22 mouse cellular contexts compared by ENCODE assay signal in the genomic region with DNA sequence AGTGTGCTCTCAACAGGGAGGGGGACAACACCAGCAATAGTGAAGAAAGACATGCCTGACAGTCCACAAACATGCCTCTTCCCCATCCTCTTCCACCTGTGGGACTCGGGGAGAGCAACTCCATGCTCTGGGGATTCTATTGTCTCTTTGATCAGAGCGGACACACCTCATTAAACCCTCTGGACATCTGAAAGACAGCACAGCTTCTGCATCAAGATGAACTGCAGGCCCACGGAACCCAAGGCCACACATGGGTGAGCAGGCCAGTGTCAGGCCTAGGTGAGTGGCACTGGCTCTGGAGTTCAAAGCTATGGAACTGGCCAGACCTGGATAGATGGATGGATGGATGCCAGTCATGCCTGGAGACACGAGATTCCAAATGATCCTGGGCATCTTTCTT. TPM values are rescaled to one million over a fixed set of nuclear protein-coding genes. Genes with fewer than 3 reads are reported as not detected.
A peak's percentile ranks its signal among the peaks of the same experiment; 100 is the strongest.
DNase-seq lines count a peak whose midpoint lies in the region; ATAC-seq and TF ChIP-seq lines count a peak whose summit lies in the region.
"Had no signal": no experiment of that assay in that cellular context is flagged by ENCODE, and none has a peak within 500 bp of the region (broad histone marks: within the 10 kb centered on the region; RNA-seq: fewer than 3 reads in every experiment).

No protein-coding gene starts in this region.

- no peak overlapping the region for H3K27ac ChIP-seq in kidney, embryonic 14.5 days (ENCODE audit: low read depth, low read length)
- 0 out of 2 replicates have a peak overlapping the region, but pooled peaks have one; percentile 15 for H3K27ac ChIP-seq in kidney, embryonic 15.5 days
- H3K27ac ChIP-seq in kidney, embryonic 16.5 days (ENCODE audit: low read length), result no peak overlapping the region
- no peak overlapping the region for H3K27ac ChIP-seq in kidney, postnatal 0 days

- TF ChIP-seq CTCF in kidney, postnatal 0 days (IDR thresholded peaks at IDR 0.05; ENCODE audit: low read depth), result no peak

- no peaks in the 10 kb centered on the region for H3K9me3 ChIP-seq in kidney, embryonic 14.5 days (ENCODE audit: control insufficient read depth, low read length)
- H3K9me3 ChIP-seq in kidney, embryonic 15.5 days (replicated peaks), result no peaks in the 10 kb centered on the region
- no peaks in the 10 kb centered on the region for H3K9me3 ChIP-seq in kidney, embryonic 16.5 days (ENCODE audit: low read length)
- H3K9me3 ChIP-seq in kidney, postnatal 0 days (replicated peaks; ENCODE audit: low read length), result no peaks in the 10 kb centered on the region
- H3K9me3 ChIP-seq: G1E had no signal

- no peak overlapping the region for H3K9ac ChIP-seq in kidney, embryonic 14.5 days (ENCODE audit: low read depth, low read length)
- no peak overlapping the region for H3K9ac ChIP-seq in kidney, embryonic 15.5 days
- H3K9ac ChIP-seq in kidney, embryonic 16.5 days (replicated peaks; ENCODE audit: low read length), result no peak overlapping the region
- no peak overlapping the region for H3K9ac ChIP-seq in kidney, postnatal 0 days (ENCODE audit: low read depth, low read length)

- no peak overlapping the region for H3K4me3 ChIP-seq in kidney, embryonic 14.5 days (ENCODE audit: low read length)
- no peak overlapping the region for H3K4me3 ChIP-seq in kidney, embryonic 15.5 days (replicated peaks)
- no peak overlapping the region for H3K4me3 ChIP-seq in kidney, embryonic 16.5 days (ENCODE audit: low read length)
- no peak overlapping the region for H3K4me3 ChIP-seq in kidney, postnatal 0 days (replicated peaks; ENCODE audit: low read depth, low read length)

- WGBS in kidney, embryonic 14.5 days, result 19% methylated on average over 4 of the region's 4 CpGs
- 37% methylated on average over 4 of the region's 4 CpGs for WGBS in kidney, embryonic 15.5 days
- whole genome bisulfite sequencing in kidney, embryonic 16.5 days, result 32% methylated on average over 4 of the region's 4 CpGs
- 26% methylated on average over 4 of the region's 4 CpGs for WGBS in kidney, postnatal 0 days

- H3K36me3 ChIP-seq in kidney, embryonic 14.5 days (ENCODE audit: control insufficient read depth, insufficient read depth, low read length), result no peaks in the 10 kb centered on the region
- no peaks in the 10 kb centered on the region for H3K36me3 ChIP-seq in kidney, embryonic 15.5 days
- H3K36me3 ChIP-seq in kidney, embryonic 16.5 days (ENCODE audit: insufficient read depth, low read length), result no peaks in the 10 kb centered on the region
- H3K36me3 ChIP-seq in kidney, postnatal 0 days (ENCODE audit: insufficient read depth, low read length), result no peaks in the 10 kb centered on the region
- H3K36me3 ChIP-seq: G1E had no signal

- ATAC-seq in kidney, embryonic 14.5 days (ENCODE audit: low FRiP score, low TSS enrichment), result peak; percentile 77
- peak; percentile 74 for ATAC-seq in kidney, embryonic 15.5 days (replicated peaks; ENCODE audit: low FRiP score)
- peak; percentile 65 for ATAC-seq in kidney, embryonic 16.5 days (ENCODE audit: low FRiP score, low TSS enrichment)
- no peak; the same call in 1 of the 2 replicates for ATAC-seq in kidney, postnatal 0 days (replicated peaks; ENCODE audit: low FRiP score, low read depth)
- ATAC-seq: activated CD4-positive, CD25-positive, alpha-beta regulatory T cell, adult 4 months; CD4-positive, CD25-positive, alpha-beta regulatory T cell, adult 4 months; Patski had no signal

- 0 out of 2 replicates have a peak, but pooled peaks cover 17% of the 10 kb centered on the region for H3K4me1 ChIP-seq in kidney, embryonic 14.5 days (ENCODE audit: control insufficient read depth, insufficient read depth, low read length)
- H3K4me1 ChIP-seq in kidney, embryonic 15.5 days, result peaks cover 28% of the 10 kb centered on the region
- peaks cover 11% of the 10 kb centered on the region for H3K4me1 ChIP-seq in kidney, embryonic 16.5 days (ENCODE audit: insufficient read depth, low read length)
- peaks cover 6% of the 10 kb centered on the region; the same call in 1 of the 2 replicates for H3K4me1 ChIP-seq in kidney, postnatal 0 days (replicated peaks; ENCODE audit: insufficient read depth, low read length)

- no peaks in the 10 kb centered on the region for H3K27me3 ChIP-seq in kidney, embryonic 14.5 days (ENCODE audit: control insufficient read depth, insufficient read depth, low read length)
- 0 out of 2 replicates have a peak, but pooled peaks cover 4% of the 10 kb centered on the region for H3K27me3 ChIP-seq in kidney, embryonic 15.5 days
- H3K27me3 ChIP-seq in kidney, embryonic 16.5 days (ENCODE audit: insufficient read depth, low read length), result no peaks in the 10 kb centered on the region
- H3K27me3 ChIP-seq in kidney, postnatal 0 days (ENCODE audit: insufficient read depth, low read length), result no peaks in the 10 kb centered on the region

- H3K4me2 ChIP-seq in kidney, embryonic 14.5 days (replicated peaks; ENCODE audit: low read depth, low read length), result no peak overlapping the region
- no peak overlapping the region for H3K4me2 ChIP-seq in kidney, embryonic 15.5 days
- H3K4me2 ChIP-seq in kidney, embryonic 16.5 days (replicated peaks; ENCODE audit: low read depth, low read length), result no peak overlapping the region
- H3K4me2 ChIP-seq in kidney, postnatal 0 days (ENCODE audit: low read length), result no peak overlapping the region

- no peak for DNase-seq in kidney, postnatal 25 days
- DNase-seq in kidney, adult 8-10 months, result no peak
- no peak for DNase-seq in kidney, adult 18-20 months
- peak; percentile 18 for DNase-seq in kidney, postnatal 0 days (ENCODE audit: low spot score)
- DNase-seq in kidney, postnatal 36 days, result no peak
- DNase-seq: adrenal gland, adult 2 months; adrenal gland, adult 8-10 months; adrenal gland, postnatal 10 days; adrenal gland, postnatal 14 days; adrenal gland, postnatal 25 days; adrenal gland, postnatal 36 days; B cell, adult 2 months; cerebellum, adult 11 months; cerebellum, adult 11-12 months had no signal

RNA-seq across cellular contexts. Expression of a gene that starts 9.6 kb away (rescaled TPM):
- 0.77 TPM in 1 of 2 replicates, not detected in the other for polyA plus RNA-seq in kidney, embryonic 14.5 days (2014; fragmentation: Nextera tagmentation; extraction: Ambion mirVana)
- 0.53 and 0.80 TPM in 2 replicates for polyA plus RNA-seq in kidney, embryonic 15.5 days (2015; fragmentation: Nextera tagmentation; extraction: Ambion mirVana)
- polyA plus RNA-seq in kidney, embryonic 16.5 days (2015; fragmentation: Nextera tagmentation; extraction: Ambion mirVana), result 0.37 and 0.78 TPM in 2 replicates
- polyA plus RNA-seq in kidney, postnatal 0 days (2015; fragmentation: Nextera tagmentation; extraction: Ambion mirVana), result 0.37 TPM in 1 of 2 replicates, not detected in the other
- polyA plus RNA-seq: activated CD4-positive, CD25-positive, alpha-beta regulatory T cell, adult 4 months; adrenal gland, adult 2 months; CD4-positive, CD25-positive, alpha-beta regulatory T cell, adult 4 months; G1E; Patski had no signal

RNA-seq across cellular contexts. Expression of a gene that starts 13.2 kb away (rescaled TPM):
- 5,998 and 6,905 TPM in 2 replicates for polyA plus RNA-seq in kidney, embryonic 14.5 days (2014; fragmentation: Nextera tagmentation; extraction: Ambion mirVana)
- polyA plus RNA-seq in kidney, embryonic 15.5 days (2015; fragmentation: Nextera tagmentation; extraction: Ambion mirVana), result 11,555 and 13,702 TPM in 2 replicates
- polyA plus RNA-seq in kidney, embryonic 16.5 days (2015; fragmentation: Nextera tagmentation; extraction: Ambion mirVana), result 10,418 and 11,416 TPM in 2 replicates
- polyA plus RNA-seq in kidney, postnatal 0 days (2015; fragmentation: Nextera tagmentation; extraction: Ambion mirVana), result 2,400 and 2,472 TPM in 2 replicates
- polyA plus RNA-seq: C2C12, Patski had no signal

RNA-seq across cellular contexts. Expression of a gene that starts 22.7 kb away (rescaled TPM):
- polyA plus RNA-seq in kidney, embryonic 14.5 days (2014; fragmentation: Nextera tagmentation; extraction: Ambion mirVana), result 0.69 and 1.6 TPM in 2 replicates
- 2.3 and 2.5 TPM in 2 replicates for polyA plus RNA-seq in kidney, embryonic 15.5 days (2015; fragmentation: Nextera tagmentation; extraction: Ambion mirVana)
- 1.1 and 1.5 TPM in 2 replicates for polyA plus RNA-seq in kidney, embryonic 16.5 days (2015; fragmentation: Nextera tagmentation; extraction: Ambion mirVana)
- 0.87 and 0.92 TPM in 2 replicates for polyA plus RNA-seq in kidney, postnatal 0 days (2015; fragmentation: Nextera tagmentation; extraction: Ambion mirVana)
- polyA plus RNA-seq: activated CD4-positive, CD25-positive, alpha-beta regulatory T cell, adult 4 months; C2C12; CD4-positive, CD25-positive, alpha-beta regulatory T cell, adult 4 months; Patski had no signal

RNA-seq across cellular contexts. Expression of a gene that starts 26.1 kb away (rescaled TPM):
- 2,390 and 2,705 TPM in 2 replicates for polyA plus RNA-seq in kidney, embryonic 14.5 days (2014; fragmentation: Nextera tagmentation; extraction: Ambion mirVana)
- polyA plus RNA-seq in kidney, embryonic 15.5 days (2015; fragmentation: Nextera tagmentation; extraction: Ambion mirVana), result 4,301 and 5,259 TPM in 2 replicates
- polyA plus RNA-seq in kidney, embryonic 16.5 days (2015; fragmentation: Nextera tagmentation; extraction: Ambion mirVana), result 4,198 and 4,493 TPM in 2 replicates
- polyA plus RNA-seq in kidney, postnatal 0 days (2015; fragmentation: Nextera tagmentation; extraction: Ambion mirVana), result 1,023 and 1,027 TPM in 2 replicates
- polyA plus RNA-seq: Patski had no signal

RNA-seq across cellular contexts. Expression of a gene that starts 33.2 kb away (rescaled TPM):
- polyA plus RNA-seq in kidney, embryonic 14.5 days (2014; fragmentation: Nextera tagmentation; extraction: Ambion mirVana), result 87.6 and 90.7 TPM in 2 replicates
- 36.6 and 65.3 TPM in 2 replicates for polyA plus RNA-seq in kidney, embryonic 15.5 days (2015; fragmentation: Nextera tagmentation; extraction: Ambion mirVana)
- 20.0 and 23.7 TPM in 2 replicates for polyA plus RNA-seq in kidney, embryonic 16.5 days (2015; fragmentation: Nextera tagmentation; extraction: Ambion mirVana)
- 0.36 and 0.43 TPM in 2 replicates for polyA plus RNA-seq in kidney, postnatal 0 days (2015; fragmentation: Nextera tagmentation; extraction: Ambion mirVana)
- polyA plus RNA-seq: activated CD4-positive, CD25-positive, alpha-beta regulatory T cell, adult 4 months; adrenal gland, adult 2 months; C2C12; CD4-positive, CD25-positive, alpha-beta regulatory T cell, adult 4 months; Patski had no signal
